Mouse (Mus musculus): ENCODE data around the gene Pde4dip.

GRCm38 (mm10) chr3:97715922-97716321, 172.6 kb downstream of the Pde4dip start:
- TF ChIP-seq MYOG (IDR thresholded peaks at IDR 0.05; ENCODE audit: control insufficient read depth in 1 of 3, insufficient read depth in 1 of 3, insufficient read length in 2 of 3, low read depth in 2 of 3) (no peak), MAX (IDR thresholded peaks at IDR 0.05; ENCODE audit: low read depth) (no peak), USF1 (IDR thresholded peaks at IDR 0.05; ENCODE audit: low read depth) (no peak), E2F4 (IDR thresholded peaks at IDR 0.05; ENCODE audit: insufficient read depth) (no peak), POLR2A (IDR thresholded peaks at IDR 0.05; ENCODE audit: insufficient read length, low read depth) (no peak), TCF3 (IDR thresholded peaks at IDR 0.05; ENCODE audit: insufficient read length, low read depth) (no peak), POLR2AphosphoS2 (IDR thresholded peaks at IDR 0.05; ENCODE audit: insufficient read length, low read depth) (no peak), CEBPB (IDR thresholded peaks at IDR 0.05; ENCODE audit: insufficient read depth, poor library complexity, severe bottlenecking) (no peak)

All from myocyte (in vitro differentiated cells).